Mouse (Mus musculus): Measurements from ENCODE around the gene Eif3a.
A peak's percentile ranks its signal among the peaks of the same experiment; 100 is the strongest.

The Eif3a gene

DNA sequence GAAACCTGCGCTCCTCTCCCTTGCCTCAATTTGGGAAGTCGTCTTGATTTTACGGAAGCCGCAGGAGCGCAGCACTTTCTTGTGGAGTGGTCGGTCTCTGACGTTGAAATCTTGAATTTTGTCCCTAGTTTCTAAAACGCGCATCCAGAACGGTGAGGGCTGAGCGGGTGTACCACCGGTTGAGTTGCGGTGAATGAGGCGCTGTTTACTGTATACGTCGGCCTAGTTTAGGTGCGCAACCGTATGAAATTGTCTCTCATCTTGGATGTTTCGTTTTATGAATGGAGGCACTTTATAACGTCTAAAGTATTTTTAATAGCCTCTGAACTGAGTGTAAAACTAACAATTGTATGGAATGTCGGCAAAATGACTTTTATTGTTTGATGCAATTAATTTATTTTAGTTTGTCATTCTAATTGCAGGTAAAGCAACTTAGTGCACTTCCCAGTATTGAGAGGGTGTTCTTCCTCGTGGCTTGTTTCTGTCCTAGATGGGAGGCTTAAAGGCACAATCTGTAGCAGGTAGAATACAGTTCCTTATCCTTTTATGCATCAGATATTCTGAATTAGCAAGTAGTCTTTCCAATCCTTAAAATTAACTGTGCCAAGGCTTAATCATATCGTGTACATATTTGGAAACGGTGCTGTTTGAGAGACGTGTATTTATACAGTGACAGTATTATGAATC is 33.2 kb downstream of the Eif3a start:
- no peak for DNase-seq

DNA sequence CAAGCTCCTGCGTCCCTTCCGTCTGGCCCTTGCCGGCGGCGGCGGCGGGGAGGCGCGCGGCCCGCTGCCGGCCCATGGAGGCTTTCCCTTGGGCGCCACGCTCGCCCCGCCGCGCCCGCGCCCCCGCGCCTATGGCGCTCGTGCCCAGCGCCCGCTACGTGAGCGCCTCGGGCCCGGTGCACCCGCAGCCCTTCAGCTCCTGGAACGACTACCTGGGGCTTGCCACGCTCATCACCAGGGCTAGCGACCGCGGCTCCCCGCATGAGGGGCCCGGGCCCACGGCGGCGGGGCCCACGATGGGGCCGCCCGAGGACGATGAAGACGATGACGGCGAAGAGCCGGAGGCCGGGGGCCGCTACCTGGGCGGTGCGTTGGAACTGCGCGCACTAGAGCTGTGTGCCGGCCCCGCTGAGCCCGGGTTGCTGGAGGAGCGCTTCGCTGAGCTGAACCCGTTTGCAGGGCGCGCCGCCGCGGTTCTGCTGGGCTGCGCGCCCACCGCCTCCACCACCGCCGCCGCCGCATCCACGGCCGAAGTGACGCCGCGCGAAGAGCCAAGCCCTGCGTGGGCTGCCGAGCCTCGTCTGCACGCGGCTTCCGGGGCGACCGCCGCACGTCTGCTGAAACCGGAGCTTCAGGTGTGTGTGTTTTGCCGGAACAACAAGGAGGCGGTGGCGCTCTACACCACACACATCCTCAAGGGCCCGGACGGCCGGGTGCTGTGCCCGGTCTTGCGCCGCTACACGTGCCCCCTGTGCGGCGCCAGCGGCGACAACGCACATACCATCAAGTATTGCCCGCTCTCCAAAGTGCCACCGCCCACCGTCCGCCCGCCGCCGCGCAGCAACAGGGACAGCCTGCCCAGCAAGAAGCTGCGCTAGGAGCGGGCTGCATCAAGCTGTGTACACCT is 34.0 kb downstream of the Eif3a start:
- DNase-seq: peak; percentile 51 to 64

DNA sequence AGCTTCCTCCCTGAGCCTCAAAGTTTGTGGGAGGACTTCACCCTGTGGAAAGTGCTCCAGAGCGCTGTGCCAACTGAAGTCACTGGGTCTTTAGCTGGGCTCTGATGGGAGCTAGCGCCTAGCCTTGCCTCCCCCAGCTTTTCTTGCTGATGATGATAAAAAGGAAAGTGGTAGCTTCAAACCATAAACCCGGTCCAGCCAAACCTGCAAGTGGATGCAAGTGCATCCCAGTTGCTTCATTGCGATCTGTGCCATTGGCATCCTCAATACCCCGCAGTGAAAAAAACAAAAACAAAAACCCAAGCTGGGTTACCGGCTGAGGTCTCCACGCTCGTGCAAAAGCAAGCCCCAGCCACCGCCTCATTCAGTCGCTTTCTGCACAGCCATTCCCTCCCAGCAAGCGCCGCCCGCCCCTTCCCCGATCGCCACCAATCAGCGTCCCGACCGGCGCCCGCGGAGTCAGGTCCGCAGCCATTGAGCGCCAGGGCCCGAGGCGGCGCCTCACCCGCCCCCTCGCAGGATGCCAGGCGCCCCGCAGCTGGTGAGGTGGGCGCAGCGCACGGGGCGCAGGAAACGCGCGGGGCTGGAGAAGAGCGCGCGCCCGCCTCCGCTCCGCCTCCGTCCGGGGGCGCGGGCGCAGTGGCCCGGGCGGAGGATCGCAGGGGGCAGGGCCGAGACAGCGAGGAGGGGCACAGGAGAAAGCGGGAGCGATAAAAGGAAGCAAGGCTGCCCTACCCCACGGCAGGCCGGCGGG is 34.8 kb downstream of the Eif3a start, which contains the start of gene Nanos1:
Gene Nanos1, plus strand, starts transcription at position 550 of the 754 bp plus-strand sequence.
- peak; percentile 93 for DNase-seq

DNA sequence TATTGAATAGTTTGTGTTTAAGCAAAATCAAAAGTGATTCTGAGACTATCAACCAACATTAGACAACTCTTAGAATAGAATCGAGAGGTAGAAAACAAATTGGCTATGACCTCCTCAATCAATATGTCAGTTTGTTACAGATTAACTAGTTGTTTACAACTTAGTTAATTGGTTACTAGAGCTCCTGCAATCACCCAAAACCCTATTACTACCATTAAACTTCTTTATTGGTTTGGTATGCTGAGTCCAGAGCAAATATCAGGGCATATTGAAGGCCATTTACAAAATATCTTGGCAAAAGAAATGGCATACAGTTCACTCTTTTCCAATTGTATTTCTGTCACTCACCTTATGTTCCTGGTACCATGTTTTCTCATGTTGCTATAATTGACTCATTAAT is 42.7 kb downstream of the Eif3a start:
- no peak for DNase-seq

DNA sequence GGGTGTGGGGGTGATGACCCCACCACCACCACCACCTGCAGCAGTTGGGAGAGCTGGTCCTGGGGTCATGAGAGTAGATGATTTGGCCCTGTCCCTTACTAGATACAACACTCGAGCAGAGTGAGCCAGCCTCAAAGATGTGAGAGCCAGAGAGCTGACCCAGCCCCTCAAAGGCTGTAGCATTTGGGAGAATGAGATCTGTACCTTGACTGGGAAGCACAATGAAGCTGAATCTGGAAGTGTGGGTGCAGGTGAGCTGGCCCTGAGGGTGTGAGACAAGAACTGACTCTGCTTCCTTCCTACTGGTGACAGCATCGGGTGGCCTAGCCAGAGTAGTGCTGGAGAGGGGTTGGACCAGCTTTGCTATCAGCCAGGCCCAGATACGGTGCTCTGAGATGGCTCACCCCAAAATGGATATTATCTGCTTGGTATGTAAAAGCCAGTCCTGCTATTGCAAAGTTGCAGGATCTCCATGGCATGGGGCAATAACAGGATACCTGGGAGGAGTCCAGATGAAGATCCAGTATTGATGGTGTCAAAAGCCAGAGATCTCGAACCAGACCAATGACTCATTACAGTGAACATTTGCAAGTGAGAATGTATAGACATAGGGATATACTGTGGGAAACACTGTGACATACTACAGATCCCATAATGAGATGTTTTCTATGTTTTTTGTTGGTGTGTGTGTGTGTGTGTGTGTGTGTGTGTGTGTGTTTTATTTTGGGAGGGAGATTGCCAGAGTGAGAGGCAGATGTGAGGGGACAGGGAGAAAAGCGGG is 46.5 kb downstream of the Eif3a start:
- no peak for DNase-seq

DNA sequence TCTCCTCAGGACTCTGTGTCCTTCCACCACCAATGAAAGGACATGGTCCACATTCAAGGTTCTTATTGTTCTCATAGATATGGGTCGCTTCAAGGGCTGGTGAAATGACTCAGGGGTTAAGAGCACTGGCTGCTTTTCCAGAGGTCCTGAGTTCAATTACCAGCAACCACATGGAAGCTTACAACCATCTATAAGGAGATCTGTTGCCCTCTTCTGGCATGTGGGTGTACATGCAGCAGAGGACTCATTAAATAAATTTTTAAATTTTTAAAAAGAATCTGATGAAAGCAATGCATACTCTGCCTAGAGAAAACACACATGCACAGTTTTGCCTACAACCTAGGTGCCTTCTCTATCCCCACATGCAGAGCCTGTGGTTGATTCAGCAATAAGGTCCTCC is 49.9 kb downstream of the Eif3a start:
- no peak for DNase-seq

DNA sequence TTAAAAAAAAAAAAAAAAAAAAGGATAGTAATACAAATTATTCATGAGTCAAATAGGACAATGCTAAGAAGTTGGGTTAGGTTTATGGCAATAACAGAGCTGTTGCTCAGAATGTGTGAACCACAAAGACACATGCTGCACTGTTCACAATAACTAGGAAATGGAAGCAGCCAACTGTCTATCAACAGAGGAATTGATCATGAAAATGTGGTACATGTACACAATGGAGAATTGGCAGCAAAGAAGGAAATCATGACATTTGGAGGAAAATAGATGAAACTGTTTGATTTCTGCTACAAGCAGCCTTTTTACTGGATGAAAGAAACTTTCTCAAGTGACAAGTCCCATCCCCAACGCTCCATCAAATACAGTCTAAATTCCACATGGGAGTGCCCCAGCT is 58.5 kb downstream of the Eif3a start:
- DNase-seq: no peak

DNA sequence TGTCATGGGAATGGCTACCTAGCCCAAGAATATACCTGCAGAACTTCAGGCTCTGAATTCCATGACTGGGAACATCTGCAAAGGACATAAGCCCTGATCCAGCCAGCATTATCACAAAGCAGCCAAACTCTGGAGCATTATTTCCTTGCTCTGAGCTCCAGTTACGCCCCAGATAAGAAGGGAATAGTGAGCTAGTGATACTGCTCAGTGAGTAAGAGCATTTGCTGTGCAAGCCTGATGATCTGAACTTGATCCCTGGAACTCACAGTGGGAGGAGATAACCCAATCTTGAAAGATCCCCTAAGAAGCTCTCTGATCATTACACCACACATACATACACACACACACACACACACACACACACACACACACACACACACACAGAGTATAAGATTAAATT is 59.2 kb downstream of the Eif3a start:
- DNase-seq: no peak

DNA sequence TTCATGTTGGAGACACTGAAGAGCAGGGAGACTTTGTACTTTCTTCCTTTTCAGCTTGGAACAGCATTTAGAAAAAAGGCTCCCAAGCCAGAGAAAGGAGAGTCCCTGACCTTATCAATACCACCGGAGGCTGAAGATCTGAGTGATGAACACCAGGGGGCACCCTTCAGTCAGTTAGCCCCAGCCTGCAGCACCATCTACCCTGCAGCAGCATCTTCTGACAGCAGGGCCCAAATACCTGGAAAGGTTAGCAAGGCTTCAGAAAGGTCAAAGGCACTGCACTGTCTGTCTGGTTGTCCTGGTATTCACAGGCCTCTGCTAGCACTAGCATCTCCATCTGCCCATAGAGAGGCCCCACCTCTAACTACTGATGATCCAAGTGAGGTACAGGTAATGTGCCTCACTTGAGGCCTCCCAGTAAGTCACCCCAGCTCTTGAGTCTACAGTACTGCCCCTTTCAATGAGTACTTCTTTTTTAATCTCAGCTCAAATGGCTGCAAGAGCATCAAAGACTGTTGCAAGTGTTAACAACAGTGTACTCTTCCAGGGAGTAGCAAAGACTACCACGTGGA is 60.1 kb downstream of the Eif3a start:
- peak; percentile 27 to 41 for DNase-seq

DNA sequence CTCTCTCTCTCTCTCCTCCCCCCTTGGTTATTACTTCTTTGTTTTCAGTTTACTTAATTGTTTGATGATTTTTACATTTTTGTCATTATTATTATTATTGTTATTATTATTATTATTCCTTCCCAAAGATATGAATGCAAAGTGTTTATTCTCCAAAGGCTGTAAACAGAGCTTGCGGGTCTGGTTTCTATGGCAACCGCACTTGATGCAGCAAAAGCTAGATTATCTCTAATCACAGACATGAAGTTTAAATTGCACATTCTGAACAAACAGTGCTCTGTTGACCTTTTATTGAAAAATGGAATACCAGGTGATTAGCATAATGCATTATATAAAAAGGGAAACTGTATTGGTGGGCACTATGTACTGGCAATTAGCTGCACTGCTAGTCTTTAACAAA is 74.1 kb downstream of the Eif3a start:
- no peak for DNase-seq

DNA sequence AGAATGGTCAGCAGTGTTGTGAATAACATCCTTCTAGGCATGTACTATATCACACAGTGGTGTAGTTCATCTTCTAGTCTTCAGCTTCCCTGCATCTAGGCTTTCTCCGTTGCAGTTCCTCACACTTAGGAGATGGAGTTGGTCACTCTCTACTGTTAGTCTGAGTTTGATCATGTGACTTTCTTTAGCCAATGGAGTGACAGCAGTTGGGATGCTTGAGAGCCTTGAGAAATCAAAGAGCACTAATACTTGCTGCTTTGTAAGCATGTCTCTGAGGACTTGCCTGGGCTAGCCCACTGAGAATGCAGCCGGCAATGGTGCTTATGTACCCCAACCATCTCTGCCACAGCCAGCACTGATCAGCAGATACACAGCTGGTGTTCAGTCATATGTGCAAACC is 77.9 kb downstream of the Eif3a start:
- no peak for DNase-seq
